Mouse (Mus musculus) testis, adult 2 months (tissue): ENCODE measurements around the gene Slc7a3. TPM values are rescaled to one million over a fixed set of nuclear protein-coding genes. Genes with fewer than 3 reads are reported as not detected.
"Not testable (repeated sequence)": the region's sequence is repeated elsewhere in the genome, so short reads cannot be mapped to it uniquely, and the experiment has no call there.

Source experiments
- H3K27ac ChIP-seq: fragments of 200-500 bp; 2 replicates; pipeline ENCODE4 v1.5.1; 2012; ENCODE audit warnings: low read depth, low read length; ENCODE audit not compliant: control insufficient read depth, insufficient read depth
- H3K27me3 ChIP-seq: fragments of 200-500 bp; 2 replicates; pipeline ENCODE4 v1.6.1; 2012; ENCODE audit warnings: mild to moderate bottlenecking, low read length, moderate library complexity; ENCODE audit not compliant: control insufficient read depth, insufficient read depth
- H3K36me3 ChIP-seq: fragments of 200-500 bp; 2 replicates; pipeline ENCODE4 v1.6.1; 2012; ENCODE audit warnings: mild to moderate bottlenecking, low read length; ENCODE audit not compliant: control insufficient read depth, insufficient read depth
- H3K4me1 ChIP-seq: fragments of 200-500 bp; 2 replicates; pipeline ENCODE4 v1.6.1; 2012; ENCODE audit warnings: low read length; ENCODE audit not compliant: control insufficient read depth, insufficient read depth
- H3K4me3 ChIP-seq: fragments of 200-500 bp; 2 replicates; pipeline ENCODE4 v1.5.1; 2012; ENCODE audit warnings: low read depth, mild to moderate bottlenecking, low read length, moderate library complexity, mixed read lengths; ENCODE audit not compliant: control insufficient read depth
- CTCF ChIP-seq: fragments of 200-500 bp; IDR thresholded peaks from 2 replicates; pipeline ENCODE4 v1.5.1; 2012; ENCODE audit warnings: low read depth, mild to moderate bottlenecking, inconsistent platforms, low read length, moderate library complexity; ENCODE audit not compliant: control insufficient read depth, insufficient read depth, insufficient replicate concordance
- POLR2A ChIP-seq: fragments of 200-500 bp; IDR thresholded peaks from 2 replicates; pipeline ENCODE4 v1.6.1; 2012; ENCODE audit warnings: low read depth, mild to moderate bottlenecking, inconsistent platforms, low read length, moderate library complexity; ENCODE audit not compliant: control insufficient read depth
- polyA plus RNA-seq: library from polyadenylated mRNA; depleted of rRNA; stranded (reverse); fragments of >200 nt; gene quantifications from 2 replicates; pipeline ENCODE4 v1.2.3, GENCODE M21; 2012; rRNA removed

Slc7a3 gene
- 0.95 and 1.6 TPM in 2 replicates for polyA plus RNA-seq

DNA sequence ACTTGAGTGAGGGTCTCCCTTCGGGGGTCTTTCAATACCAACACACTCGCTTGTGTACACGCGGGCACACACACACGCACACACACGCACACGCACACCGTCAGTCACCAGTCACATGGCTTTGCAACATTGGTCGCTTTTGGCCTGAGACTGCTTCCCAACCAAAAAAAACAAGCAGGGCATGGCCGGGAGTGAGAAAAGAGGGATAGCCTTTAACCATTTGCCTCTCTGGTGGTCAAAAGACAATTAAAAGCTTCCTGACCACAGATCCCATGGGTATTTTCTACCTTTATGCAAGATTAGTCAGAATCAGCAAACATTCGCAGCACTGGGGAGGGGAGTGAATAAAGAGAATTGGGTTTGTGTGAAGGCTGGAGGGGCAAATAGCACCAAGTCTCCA lies at the start of gene Slc7a3:
TSS of gene Slc7a3 (minus strand) at position 101 of the 400 bp plus-strand sequence.
- Histone ChIP-seq H3K36me3 (no peaks in the 10 kb centered on the region), H3K27ac (no peak within 1 kb of the TSS), H3K27me3 (no peaks in the 10 kb centered on the region), H3K4me3 (no peak within 1 kb of the TSS; the same call in none of the 2 replicates), H3K4me1 (no peaks in the 10 kb centered on the region)
- TF ChIP-seq CTCF, result no peak
- no peak for TF ChIP-seq POLR2A

DNA sequence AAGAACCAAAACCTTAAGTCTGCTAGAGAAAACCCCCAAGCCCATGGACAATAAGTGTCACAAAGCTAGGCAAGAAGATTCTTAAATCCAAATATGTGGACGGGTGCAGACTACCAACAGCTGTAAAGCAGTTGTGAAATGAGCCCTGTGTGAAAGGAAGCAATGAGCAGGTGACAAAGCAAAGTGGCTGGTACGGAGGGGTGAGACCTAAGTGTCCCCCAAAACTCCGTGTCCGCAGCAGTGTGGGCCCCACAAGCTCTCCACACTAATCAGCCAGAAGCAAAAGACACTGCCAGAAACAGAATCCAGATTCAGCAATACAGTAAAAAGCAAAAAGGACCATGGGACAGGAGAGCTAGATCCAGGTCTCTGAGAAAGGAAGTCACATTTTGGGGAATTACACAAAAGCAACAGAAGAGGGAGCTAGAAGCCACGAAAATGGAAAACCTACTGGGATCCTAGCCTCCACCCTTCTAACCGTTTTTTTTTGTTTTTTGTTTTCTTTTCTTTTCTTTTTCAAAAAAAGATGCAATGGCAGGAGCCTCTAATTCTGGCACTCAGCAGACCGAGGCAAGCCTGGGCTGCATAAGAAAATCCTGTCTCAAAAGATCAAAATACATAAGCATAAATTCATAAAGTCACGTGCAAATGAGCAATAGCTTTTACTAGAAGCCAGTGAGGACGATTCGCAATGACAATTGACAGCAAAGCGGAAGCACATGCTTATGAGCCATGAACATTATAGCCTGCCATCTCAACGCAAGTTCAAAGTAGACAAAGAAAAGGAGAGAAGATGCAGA lies 46.4 kb upstream of the Slc7a3 start:
- Histone ChIP-seq H3K4me1 (no peaks in the 10 kb centered on the region), H3K27ac (no peak overlapping the region), H3K36me3 (no peaks in the 10 kb centered on the region), H3K27me3 (no peaks in the 10 kb centered on the region), H3K4me3 (no peak overlapping the region)
- TF ChIP-seq CTCF (no peak), POLR2A (no peak)

DNA sequence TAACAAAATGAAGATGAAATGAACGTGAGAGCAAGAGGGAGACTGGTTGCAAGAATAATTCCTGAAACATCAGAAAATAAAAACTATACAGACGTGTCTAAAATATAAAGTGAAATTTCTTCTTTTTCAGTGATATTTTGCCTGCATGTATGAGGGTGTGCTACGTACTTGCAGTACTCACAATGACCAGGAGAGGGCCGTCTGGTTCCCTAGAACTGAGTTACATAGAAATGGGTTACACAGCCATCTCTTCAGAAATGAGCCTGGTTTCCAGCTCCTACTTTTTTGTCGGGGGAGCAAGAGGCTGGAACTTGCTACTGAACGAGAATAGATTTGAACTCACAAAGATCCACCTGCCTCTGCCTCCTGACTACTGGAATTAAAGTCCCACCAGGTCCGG lies 45.2 kb upstream of the Slc7a3 start:
- TF ChIP-seq POLR2A (no peak), CTCF (no peak)
- Histone ChIP-seq H3K27ac (no peak overlapping the region), H3K4me3 (no peak overlapping the region), H3K4me1 (no peaks in the 10 kb centered on the region), H3K27me3 (no peaks in the 10 kb centered on the region), H3K36me3 (no peaks in the 10 kb centered on the region)

DNA sequence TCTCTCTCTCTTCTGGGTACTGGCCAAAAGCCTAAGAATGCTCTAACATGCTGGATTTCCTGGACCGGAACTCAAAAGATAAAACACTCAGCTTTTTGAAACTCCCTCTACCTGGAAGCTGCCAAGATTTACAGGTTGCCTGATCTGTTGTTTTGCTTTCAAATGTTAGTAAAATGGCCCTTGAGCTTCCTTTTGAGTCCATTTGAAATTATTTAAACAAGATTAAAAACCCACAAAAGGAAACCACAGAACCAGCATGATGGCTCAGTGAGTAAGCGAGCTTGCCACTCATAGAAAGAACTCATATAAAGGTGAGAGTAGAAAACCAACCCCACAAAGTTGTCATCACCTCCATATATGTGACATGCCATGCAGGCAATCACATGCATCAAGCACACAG lies 42.7 kb upstream of the Slc7a3 start:
- TF ChIP-seq POLR2A (no peak), CTCF (no peak)
- no peaks in the 10 kb centered on the region for H3K27me3 ChIP-seq
- no peak overlapping the region for H3K4me3 ChIP-seq
- no peak overlapping the region for H3K27ac ChIP-seq
- no peaks in the 10 kb centered on the region for H3K4me1 ChIP-seq
- H3K36me3 ChIP-seq, result no peaks in the 10 kb centered on the region

DNA sequence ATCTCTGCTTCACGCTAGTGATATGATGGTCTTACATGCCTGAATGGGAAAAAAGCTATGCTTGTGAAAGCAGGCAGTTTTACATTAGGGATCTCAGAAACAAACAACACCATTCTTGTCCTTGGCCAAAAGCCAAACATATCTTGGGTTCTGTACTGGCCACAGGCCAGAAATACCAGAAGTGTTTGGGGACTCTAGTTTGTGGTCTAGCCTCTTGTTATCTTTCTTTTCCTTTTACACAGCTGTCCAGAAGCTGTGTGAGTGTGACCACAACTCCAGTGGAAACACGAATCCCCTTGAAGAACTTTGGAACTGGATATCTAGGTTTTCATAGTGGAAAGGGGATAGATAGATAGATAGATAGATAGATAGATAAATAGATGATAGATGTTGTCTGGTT lies 41.2 kb upstream of the Slc7a3 start:
- no peaks in the 10 kb centered on the region for H3K36me3 ChIP-seq
- no peak overlapping the region for H3K27ac ChIP-seq
- H3K4me3 ChIP-seq, result no peak overlapping the region
- H3K27me3 ChIP-seq, result no peaks in the 10 kb centered on the region
- no peaks in the 10 kb centered on the region for H3K4me1 ChIP-seq
- TF ChIP-seq POLR2A (no peak), CTCF (no peak)

DNA sequence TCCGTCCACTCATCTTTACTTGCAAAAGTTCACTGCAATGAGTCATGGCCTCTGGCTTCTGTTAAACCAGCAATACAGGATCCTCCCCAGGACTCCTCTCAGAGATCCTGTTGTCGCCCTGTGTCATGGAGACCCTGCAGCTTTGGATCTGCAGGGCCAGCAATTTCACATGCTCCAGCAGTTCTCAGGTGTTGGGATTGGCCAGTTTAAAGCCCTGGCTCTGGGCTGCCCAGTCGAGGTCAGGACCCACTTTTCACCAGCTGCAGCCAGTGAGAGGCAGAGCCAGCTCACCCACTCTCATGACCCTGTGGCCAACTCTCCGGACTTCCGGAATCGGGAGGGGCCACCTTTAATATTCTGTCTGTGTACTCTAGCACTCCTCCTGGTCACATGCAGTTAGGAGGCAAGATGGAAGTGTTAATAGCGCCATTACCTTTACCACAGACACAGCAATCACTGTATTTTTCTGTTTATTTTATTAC lies 40.7 kb upstream of the Slc7a3 start:
- no peaks in the 10 kb centered on the region for H3K27me3 ChIP-seq
- TF ChIP-seq CTCF (no peak), POLR2A (no peak)
- no peaks in the 10 kb centered on the region for H3K36me3 ChIP-seq
- H3K4me3 ChIP-seq, result no peak overlapping the region
- no peaks in the 10 kb centered on the region for H3K4me1 ChIP-seq
- no peak overlapping the region for H3K27ac ChIP-seq

DNA sequence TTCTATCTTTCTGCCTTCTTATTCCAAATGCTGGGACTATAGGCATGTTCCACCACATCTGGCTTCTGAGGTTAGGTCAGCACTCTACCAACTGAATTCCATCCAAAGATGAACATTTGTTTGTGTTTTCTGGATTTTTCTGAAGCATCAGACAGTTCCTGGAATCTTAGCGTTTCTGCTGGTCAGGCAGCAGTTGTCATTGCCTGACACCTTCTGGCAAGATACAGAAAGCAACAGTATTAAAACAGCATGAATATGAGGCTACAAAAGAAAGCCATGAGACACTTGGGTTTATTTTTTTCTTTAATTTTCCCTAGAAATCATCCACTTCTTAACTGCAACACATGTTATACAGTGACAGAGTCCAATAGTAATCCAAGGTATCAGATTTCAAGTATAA lies 34.7 kb upstream of the Slc7a3 start:
- no peaks in the 10 kb centered on the region for H3K36me3 ChIP-seq
- H3K4me1 ChIP-seq, result no peaks in the 10 kb centered on the region
- H3K27ac ChIP-seq, result no peak overlapping the region
- no peak overlapping the region for H3K4me3 ChIP-seq
- H3K27me3 ChIP-seq, result no peaks in the 10 kb centered on the region
- no peak for TF ChIP-seq CTCF
- TF ChIP-seq POLR2A, result no peak

DNA sequence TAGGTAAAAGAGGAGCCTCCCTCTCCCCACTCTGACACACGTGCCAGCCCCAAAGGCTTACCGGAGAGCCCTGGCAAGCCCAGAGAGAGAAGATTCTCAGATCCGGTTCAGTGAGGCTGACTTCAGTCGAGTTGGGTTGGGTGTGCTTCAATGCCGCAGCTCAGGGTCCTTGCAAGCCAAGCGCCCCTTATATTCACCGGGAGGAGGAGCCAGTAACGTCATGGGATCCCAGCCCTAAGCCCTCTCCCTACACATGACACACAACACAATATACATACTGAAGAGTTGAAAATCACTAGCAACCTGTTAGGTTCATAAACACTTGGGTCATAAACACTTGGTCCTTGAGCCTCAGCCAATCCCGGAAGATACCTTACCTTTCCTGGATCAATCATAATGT lies 609 bp downstream of the Slc7a3 start:
- not testable (repeated sequence) for H3K36me3 ChIP-seq, H3K4me1 ChIP-seq, H3K27me3 ChIP-seq, H3K4me3 ChIP-seq, H3K27ac ChIP-seq
